Mouse (Mus musculus) forebrain, embryonic 10.5 days (tissue): ENCODE measurements at regions not wholly inside any gene's neighbourhood (a gene's known extent, or its start where the extent isn't known, plus 50 kb on each side); places are given as distances from the start of the nearest gene placed in this dataset.

Experiments used
- DNase-seq: peaks from one replicate; pipeline ENCODE4 v3.0.0-alpha.2; 2017; ENCODE audit warnings: low spot score; ENCODE audit errors: extremely low spot score
- H3K27ac ChIP-seq: fragments of 300-500 bp; sonication (generic); 2 replicates; pipeline ENCODE4 v1.5.1; 2016; ENCODE audit warnings: mild to moderate bottlenecking
- H3K27me3 ChIP-seq: fragments of 300-500 bp; sonication (generic); 2 replicates; pipeline ENCODE4 v1.6.1; 2016; ENCODE audit warnings: mild to moderate bottlenecking; ENCODE audit not compliant: poor library complexity, severe bottlenecking
- H3K36me3 ChIP-seq: fragments of 300-500 bp; sonication (generic); replicated peaks from 2 replicates; pipeline ENCODE4 v1.6.1; 2016; ENCODE audit warnings: mild to moderate bottlenecking, moderate library complexity
- H3K4me1 ChIP-seq: fragments of 300-500 bp; sonication (generic); 2 replicates; pipeline ENCODE4 v1.6.1; 2016
- H3K4me3 ChIP-seq: fragments of 300-500 bp; sonication (generic); 2 replicates; pipeline ENCODE4 v1.5.1; 2016; ENCODE audit warnings: mild to moderate bottlenecking, moderate library complexity
- H3K9me3 ChIP-seq: fragments of 300-500 bp; sonication (generic); 2 replicates; pipeline ENCODE4 v1.6.1; 2016; ENCODE audit warnings: mild to moderate bottlenecking, moderate library complexity
- WGBS: fragments of 180-500 bp; shearing (Covaris S2); methylation state at CpG from one replicate; pipeline ENCODE4 v1.1.7; 2016; 5-methylcytosine and 5-hydroxymethylcytosine counted together

- Histone ChIP-seq H3K4me1 (peaks cover 11% of the 10 kb centered on the region; the same call in 1 of the 2 replicates), H3K36me3 (no peaks in the 10 kb centered on the region), H3K27ac (no peak overlapping the region), H3K27me3 (no peaks in the 10 kb centered on the region), H3K4me3 (no peak overlapping the region), H3K9me3 (no peaks in the 10 kb centered on the region; the same call in 1 of the 2 replicates)
- WGBS: 85% methylated on average over 10 of the region's 10 CpGs
- DNase-seq: no peak
Observed at GRCm38 (mm10) chr7:110706001-110706695, 61.9 kb upstream of the Ampd3 start.

GRCm38 (mm10) chr7:110706696-110707087 is 61.3 kb upstream of the Ampd3 start:
- no peak overlapping the region for H3K4me3 ChIP-seq
- no peak for DNase-seq
- H3K27ac ChIP-seq: no peak overlapping the region
- no peaks in the 10 kb centered on the region for H3K27me3 ChIP-seq
- peaks cover 11% of the 10 kb centered on the region; the same call in 1 of the 2 replicates for H3K4me1 ChIP-seq
- no peaks in the 10 kb centered on the region; the same call in 1 of the 2 replicates for H3K9me3 ChIP-seq
- WGBS: 66% methylated on average over 10 of the region's 10 CpGs
- H3K36me3 ChIP-seq: no peaks in the 10 kb centered on the region

- H3K27ac ChIP-seq: no peak overlapping the region
- H3K4me3 ChIP-seq: no peak overlapping the region
- no peak for DNase-seq
- H3K27me3 ChIP-seq: no peaks in the 10 kb centered on the region
- H3K36me3 ChIP-seq: no peaks in the 10 kb centered on the region
- H3K9me3 ChIP-seq: no peaks in the 10 kb centered on the region; the same call in 1 of the 2 replicates
- H3K4me1 ChIP-seq: peaks cover 11% of the 10 kb centered on the region; the same call in 1 of the 2 replicates
- 89% methylated on average over 9 of the region's 9 CpGs for WGBS
Observed at GRCm38 (mm10) chr7:110708116-110708515, 59.9 kb upstream of the Ampd3 start.

GRCm38 (mm10) chr7:110708781-110709180 is 59.2 kb upstream of the Ampd3 start:
- Histone ChIP-seq H3K4me3 (no peak overlapping the region), H3K27ac (no peak overlapping the region), H3K27me3 (no peaks in the 10 kb centered on the region), H3K4me1 (peaks cover 11% of the 10 kb centered on the region; the same call in 1 of the 2 replicates), H3K36me3 (no peaks in the 10 kb centered on the region), H3K9me3 (no peaks in the 10 kb centered on the region; the same call in 1 of the 2 replicates)
- 93% methylated on average over 3 of the region's 3 CpGs for WGBS
- no peak for DNase-seq

- H3K4me1 ChIP-seq: peaks cover 11% of the 10 kb centered on the region; the same call in 1 of the 2 replicates
- no peaks in the 10 kb centered on the region for H3K36me3 ChIP-seq
- H3K27ac ChIP-seq: no peak overlapping the region
- WGBS: 87% methylated on average over 6 of the region's 6 CpGs
- H3K4me3 ChIP-seq: no peak overlapping the region
- no peak for DNase-seq
- no peaks in the 10 kb centered on the region; the same call in 1 of the 2 replicates for H3K9me3 ChIP-seq
- no peaks in the 10 kb centered on the region for H3K27me3 ChIP-seq
Observed at GRCm38 (mm10) chr7:110709606-110710005, 58.4 kb upstream of the Ampd3 start.

GRCm38 (mm10) chr7:110710256-110710962 is 57.6 kb upstream of the Ampd3 start:
- no peaks in the 10 kb centered on the region for H3K27me3 ChIP-seq
- 92% methylated on average over 9 of the region's 9 CpGs for WGBS
- no peak for DNase-seq
- no peak overlapping the region for H3K4me3 ChIP-seq
- H3K36me3 ChIP-seq: no peaks in the 10 kb centered on the region
- H3K4me1 ChIP-seq: peaks cover 11% of the 10 kb centered on the region; the same call in 1 of the 2 replicates
- H3K27ac ChIP-seq: no peak overlapping the region
- H3K9me3 ChIP-seq: no peaks in the 10 kb centered on the region; the same call in 1 of the 2 replicates

GRCm38 (mm10) chr7:110713661-110714060 is 54.3 kb upstream of the Ampd3 start:
- Histone ChIP-seq H3K4me3 (no peak overlapping the region), H3K27me3 (no peaks in the 10 kb centered on the region), H3K4me1 (no peaks in the 10 kb centered on the region), H3K36me3 (no peaks in the 10 kb centered on the region), H3K9me3 (no peaks in the 10 kb centered on the region; the same call in 1 of the 2 replicates), H3K27ac (no peak overlapping the region)
- WGBS: 76% methylated on average over 3 of the region's 3 CpGs
- no peak for DNase-seq

GRCm38 (mm10) chr7:110715110-110715509 is 52.9 kb upstream of the Ampd3 start:
- DNase-seq: no peak
- H3K36me3 ChIP-seq: no peaks in the 10 kb centered on the region
- H3K27ac ChIP-seq: no peak overlapping the region
- H3K9me3 ChIP-seq: no peaks in the 10 kb centered on the region; the same call in 1 of the 2 replicates
- no peaks in the 10 kb centered on the region for H3K4me1 ChIP-seq
- H3K4me3 ChIP-seq: no peak overlapping the region
- no peaks in the 10 kb centered on the region for H3K27me3 ChIP-seq
- WGBS: 88% methylated on average over 3 of the region's 3 CpGs

- H3K9me3 ChIP-seq: no peaks in the 10 kb centered on the region; the same call in 1 of the 2 replicates
- no peak overlapping the region for H3K27ac ChIP-seq
- no peaks in the 10 kb centered on the region for H3K27me3 ChIP-seq
- no peaks in the 10 kb centered on the region for H3K4me1 ChIP-seq
- no peaks in the 10 kb centered on the region for H3K36me3 ChIP-seq
- H3K4me3 ChIP-seq: no peak overlapping the region
- 87% methylated on average over 6 of the region's 6 CpGs for WGBS
- no peak for DNase-seq
Observed at GRCm38 (mm10) chr7:110715545-110715944, 52.5 kb upstream of the Ampd3 start.

GRCm38 (mm10) chr7:110717104-110717503 is 50.9 kb upstream of the Ampd3 start:
- no peaks in the 10 kb centered on the region for H3K27me3 ChIP-seq
- no peak overlapping the region for H3K4me3 ChIP-seq
- WGBS: 82% methylated on average over 6 of the region's 6 CpGs
- DNase-seq: no peak
- H3K36me3 ChIP-seq: no peaks in the 10 kb centered on the region
- no peaks in the 10 kb centered on the region for H3K4me1 ChIP-seq
- H3K27ac ChIP-seq: no peak overlapping the region
- no peaks in the 10 kb centered on the region for H3K9me3 ChIP-seq
